Mouse (Mus musculus) forebrain, postnatal 0 days (tissue): ENCODE results near the gene Coq4. TPM values are rescaled to one million over a fixed set of nuclear protein-coding genes. Genes with fewer than 3 reads are reported as not detected.

Experiments used
- ATAC-seq: fragments of 200-750 bp; cut with Nextera tagmentation; 2 replicates; pipeline ENCODE4 v1.8.0; 2017; ENCODE audit warnings: mild to moderate bottlenecking, moderate library complexity
- DNase-seq: peaks from one replicate; pipeline ENCODE4 v3.0.0-alpha.2; 2015
- H3K27ac ChIP-seq: fragments of 300-500 bp; sonication (generic); 2 replicates; pipeline ENCODE4 v1.5.1; 2014; ENCODE audit warnings: low read depth, mild to moderate bottlenecking, antibody characterized with exemption, low read length, moderate library complexity, mixed read lengths
- H3K27me3 ChIP-seq: fragments of 300-500 bp; sonication (generic); 2 replicates; pipeline ENCODE4 v1.6.1; 2014; ENCODE audit warnings: mild to moderate bottlenecking, low read length, mixed read lengths; ENCODE audit not compliant: insufficient read depth
- H3K36me3 ChIP-seq: fragments of 300-500 bp; sonication (generic); 2 replicates; pipeline ENCODE4 v1.6.1; 2014; ENCODE audit warnings: mild to moderate bottlenecking, moderate library complexity; ENCODE audit not compliant: insufficient read depth
- H3K4me1 ChIP-seq: fragments of 300-500 bp; sonication (generic); 2 replicates; pipeline ENCODE4 v1.6.1; 2014; ENCODE audit warnings: antibody characterized with exemption; ENCODE audit not compliant: insufficient read depth
- H3K4me2 ChIP-seq: fragments of 300-500 bp; sonication (generic); 2 replicates; pipeline ENCODE4 v1.6.1; 2014; ENCODE audit warnings: low read depth, mild to moderate bottlenecking, moderate library complexity
- H3K4me3 ChIP-seq: fragments of 300-500 bp; sonication (generic); 2 replicates; pipeline ENCODE4 v1.5.1; 2014; ENCODE audit warnings: low read depth, low read length, mixed read lengths
- H3K9ac ChIP-seq: fragments of 300-500 bp; sonication (generic); 2 replicates; pipeline ENCODE4 v1.6.1; 2014; ENCODE audit warnings: mild to moderate bottlenecking
- H3K9me3 ChIP-seq: fragments of 300-500 bp; sonication (generic); 2 replicates; pipeline ENCODE4 v1.6.1; 2016; ENCODE audit warnings: low read length
- CTCF ChIP-seq: sonication (generic); IDR thresholded peaks from 2 replicates; pipeline ENCODE4 v1.5.1; 2016; ENCODE audit warnings: antibody characterized with exemption, control low read depth, low read depth
- WGBS: fragments of 180-500 bp; shearing (Covaris S2); extraction: QIAGEN DNeasy Blood & Tissue Kit; methylation state at CpG from one replicate; pipeline ENCODE4 v1.1.7; 2014; 5-methylcytosine and 5-hydroxymethylcytosine counted together
- polyA plus RNA-seq: library from polyadenylated mRNA; unstranded; fragments of >200 nt; fragmentation: Nextera tagmentation; extraction: Ambion mirVana; gene quantifications from 2 replicates; pipeline ENCODE4 v1.2.1, GENCODE M21; 2015
- total RNA-seq: library from RNA; depleted of rRNA; stranded (reverse); fragments of >200 nt; gene quantifications from 2 replicates; pipeline ENCODE4 v1.2.3, GENCODE M21; 2014

Coq4 gene
- total and polyA plus RNA-seq, 2 experiments from 2014 or later = 36.7 to 39.7 TPM

DNA sequence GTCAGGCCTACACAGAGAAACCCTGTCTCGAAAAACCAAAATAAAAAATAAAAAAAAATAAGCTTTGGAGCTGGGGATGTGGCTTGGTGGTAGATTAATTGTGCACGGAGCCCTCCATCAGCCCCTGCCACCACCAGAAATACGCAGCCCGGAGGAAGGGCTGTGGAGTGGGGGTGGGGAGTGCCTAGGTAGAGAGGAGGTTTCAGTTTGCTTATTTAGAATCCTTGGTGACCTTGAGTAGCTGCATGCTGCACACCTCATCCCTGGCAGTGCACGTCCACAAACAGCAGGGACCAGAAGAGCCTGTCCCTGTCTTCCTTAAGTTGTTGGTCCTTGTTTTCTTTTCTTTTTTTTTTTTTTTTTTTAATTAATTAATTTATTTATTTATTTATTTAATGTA lies 46.5 kb downstream of the Coq4 start:
- no peak overlapping the region for H3K9ac ChIP-seq
- no peaks in the 10 kb centered on the region for H3K27me3 ChIP-seq
- no peak overlapping the region for H3K4me2 ChIP-seq
- DNase-seq (no peak), ATAC-seq (no peak)
- 93% methylated on average over 5 of the region's 5 CpGs for WGBS
- TF ChIP-seq CTCF = no peak
- no peak overlapping the region for H3K27ac ChIP-seq
- H3K9me3 ChIP-seq = no peaks in the 10 kb centered on the region
- no peak overlapping the region for H3K4me3 ChIP-seq
- peaks cover 24% of the 10 kb centered on the region; the same call in 1 of the 2 replicates for H3K36me3 ChIP-seq
- H3K4me1 ChIP-seq = no peaks in the 10 kb centered on the region

DNA sequence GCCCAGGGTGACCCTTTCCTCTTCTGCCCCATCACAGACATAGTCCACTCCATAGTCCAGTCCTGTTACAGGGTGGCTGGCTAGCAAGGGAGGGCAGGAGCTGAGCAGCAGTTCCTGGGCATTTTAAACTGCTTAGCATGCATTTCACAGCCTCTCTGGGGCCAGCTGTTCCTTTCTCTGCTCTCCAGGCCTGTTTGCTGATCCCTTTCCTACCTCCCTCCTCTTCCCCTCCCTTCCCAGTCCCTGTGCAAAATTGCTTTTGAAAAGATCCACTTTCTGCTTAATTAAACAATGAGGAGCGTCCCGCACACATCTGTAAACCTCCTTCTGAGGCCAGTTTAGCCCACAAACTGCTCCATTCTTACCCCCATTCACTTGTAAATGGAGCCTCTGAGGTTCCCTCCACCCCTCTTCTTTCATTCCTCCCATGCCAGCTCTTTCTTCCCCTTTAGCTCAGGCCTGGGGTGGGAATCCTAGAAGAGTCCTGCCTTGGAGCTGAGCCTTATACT lies 48.2 kb downstream of the Coq4 start:
- WGBS = 5% methylated on average over 2 of the region's 2 CpGs
- no peak for TF ChIP-seq CTCF
- H3K9ac ChIP-seq = no peak overlapping the region
- no peaks in the 10 kb centered on the region for H3K9me3 ChIP-seq
- no peak overlapping the region for H3K4me2 ChIP-seq
- no peaks in the 10 kb centered on the region for H3K27me3 ChIP-seq
- DNase-seq (no peak), ATAC-seq (no peak)
- no peak overlapping the region for H3K4me3 ChIP-seq
- H3K27ac ChIP-seq = no peak overlapping the region
- H3K4me1 ChIP-seq = no peaks in the 10 kb centered on the region
- peaks cover 21% of the 10 kb centered on the region; the same call in 1 of the 2 replicates for H3K36me3 ChIP-seq

DNA sequence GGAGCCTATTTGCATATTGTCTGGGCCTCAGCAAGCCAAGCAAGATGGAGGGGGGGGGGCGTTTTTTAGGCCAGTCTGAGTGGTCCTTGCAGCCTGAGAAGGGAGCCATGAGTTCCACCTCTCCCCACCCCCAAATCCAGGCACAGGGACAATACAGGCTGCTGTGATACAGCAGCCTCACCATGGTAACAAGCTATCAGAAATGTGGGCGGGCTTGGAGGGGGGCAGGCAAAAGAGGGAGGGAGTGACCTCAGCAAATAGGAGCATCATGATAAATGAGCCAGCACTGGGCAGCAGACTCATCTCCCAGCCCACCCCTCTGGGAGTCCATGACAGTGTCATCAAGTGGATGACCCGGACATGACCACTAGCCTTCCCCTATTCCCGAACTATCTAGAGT lies 52.2 kb downstream of the Coq4 start:
- Histone ChIP-seq H3K27me3 (peaks cover 14% of the 10 kb centered on the region), H3K4me2 (no peak overlapping the region), H3K4me3 (no peak overlapping the region), H3K27ac (no peak overlapping the region), H3K9ac (no peak overlapping the region), H3K4me1 (no peaks in the 10 kb centered on the region), H3K9me3 (no peaks in the 10 kb centered on the region), H3K36me3 (peaks cover 38% of the 10 kb centered on the region)
- 38% methylated on average over 4 of the region's 4 CpGs for WGBS
- TF ChIP-seq CTCF = no peak
- no peak for DNase-seq
- ATAC-seq = no peak

DNA sequence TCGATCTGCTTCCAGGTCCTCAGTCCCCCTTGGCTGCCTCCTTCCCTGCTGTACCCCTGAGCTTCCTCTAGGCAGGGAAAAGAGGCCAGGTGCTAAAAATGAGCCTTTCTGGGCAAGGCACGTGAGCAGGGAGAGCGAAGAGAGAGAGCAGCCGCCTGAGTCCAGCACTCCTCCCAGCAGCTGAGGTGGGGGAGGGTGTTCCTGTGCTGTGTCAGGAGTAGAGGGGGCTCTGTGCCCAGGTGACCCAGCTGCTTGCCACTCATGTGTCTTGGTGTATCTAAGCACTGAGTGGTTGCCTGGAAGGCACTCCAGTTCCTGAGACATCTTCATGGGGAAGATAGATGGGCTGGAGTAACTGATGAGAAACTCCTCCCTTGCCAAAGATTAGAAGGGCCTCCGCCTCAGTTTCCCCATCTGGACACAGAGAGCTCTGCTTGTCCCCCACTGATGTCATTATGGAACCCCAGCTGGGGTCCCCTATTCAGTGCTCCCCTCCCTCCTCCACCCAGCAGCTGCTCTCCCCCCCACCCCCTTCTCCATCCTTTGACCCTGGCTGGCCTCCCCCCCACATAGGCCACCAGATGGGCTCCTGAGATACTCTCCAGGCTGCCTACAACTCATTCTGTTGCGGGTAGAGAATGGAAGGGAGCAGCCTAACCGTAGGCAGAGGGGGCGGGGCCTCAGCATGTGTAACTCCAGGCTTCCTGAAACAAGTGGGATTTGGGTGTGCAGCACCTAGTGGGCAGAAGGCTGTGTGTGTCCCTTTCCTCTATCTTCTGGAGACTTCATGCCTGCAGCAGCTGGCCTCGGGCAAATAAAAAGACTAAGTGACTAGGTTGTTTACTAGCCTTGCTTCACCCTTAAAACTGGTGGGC lies 56.2 kb downstream of the Coq4 start:
- Histone ChIP-seq H3K4me2 (no peak overlapping the region), H3K4me1 (no peaks in the 10 kb centered on the region), H3K27ac (no peak overlapping the region), H3K27me3 (peaks cover 30% of the 10 kb centered on the region), H3K4me3 (no peak overlapping the region), H3K36me3 (peaks cover 32% of the 10 kb centered on the region), H3K9ac (no peak overlapping the region), H3K9me3 (no peaks in the 10 kb centered on the region)
- TF ChIP-seq CTCF = no peak
- ATAC-seq (no peak), DNase-seq (no peak)
- 61% methylated on average over 9 of the region's 9 CpGs for WGBS

DNA sequence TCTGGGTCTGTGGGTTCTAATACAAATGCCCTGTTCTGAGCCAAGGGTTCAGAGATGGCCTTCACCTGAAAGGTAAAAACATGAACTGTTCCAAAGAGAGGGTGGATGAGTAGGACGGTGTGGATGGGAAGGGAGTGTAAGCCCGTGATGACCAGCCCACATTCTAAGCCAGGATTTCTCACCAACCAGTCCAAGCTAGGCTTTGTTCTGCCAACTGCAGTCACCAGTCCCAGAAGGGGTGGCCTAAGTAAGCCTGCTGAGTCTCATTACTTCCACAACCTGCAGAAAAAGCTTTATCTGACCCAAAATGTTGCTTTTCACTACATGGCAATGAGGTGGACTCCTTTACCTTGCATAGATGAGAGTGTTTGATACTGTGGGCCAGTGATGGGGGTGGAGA lies 56.8 kb downstream of the Coq4 start:
- no peak overlapping the region for H3K4me3 ChIP-seq
- H3K27ac ChIP-seq = no peak overlapping the region
- no peak overlapping the region for H3K9ac ChIP-seq
- H3K27me3 ChIP-seq = peaks cover 30% of the 10 kb centered on the region
- peaks cover 28% of the 10 kb centered on the region for H3K36me3 ChIP-seq
- H3K4me1 ChIP-seq = no peaks in the 10 kb centered on the region
- ATAC-seq (no peak), DNase-seq (no peak)
- H3K9me3 ChIP-seq = no peaks in the 10 kb centered on the region
- H3K4me2 ChIP-seq = no peak overlapping the region
- TF ChIP-seq CTCF = no peak
- 83% methylated on average over 2 of the region's 2 CpGs for WGBS

DNA sequence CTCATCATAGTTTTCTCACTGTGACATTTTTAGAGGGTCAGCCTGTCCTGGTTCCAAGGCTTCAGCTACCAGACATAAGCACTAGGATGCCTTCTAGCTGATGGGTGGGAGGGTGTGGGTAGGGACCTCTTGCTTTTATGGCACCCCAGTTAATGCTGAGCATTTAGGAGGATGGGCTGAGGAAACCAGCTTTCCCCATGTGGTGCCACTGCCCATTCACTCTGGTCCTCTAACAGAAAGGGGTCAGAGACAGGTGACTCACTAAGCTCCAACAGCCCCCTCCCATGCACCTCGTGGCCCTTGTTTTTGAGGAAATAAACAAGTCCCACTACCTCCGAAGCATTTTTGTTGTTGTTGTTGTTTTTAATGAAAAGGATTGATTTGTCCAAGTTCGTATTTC lies 57.4 kb downstream of the Coq4 start:
- no peak overlapping the region for H3K27ac ChIP-seq
- peaks cover 30% of the 10 kb centered on the region for H3K27me3 ChIP-seq
- H3K9me3 ChIP-seq = no peaks in the 10 kb centered on the region
- H3K4me2 ChIP-seq = no peak overlapping the region
- 21% methylated on average over 3 of the region's 3 CpGs for WGBS
- H3K4me3 ChIP-seq = peak overlapping the region; percentile 7; the same call in 1 of the 2 replicates
- no peak for TF ChIP-seq CTCF
- H3K9ac ChIP-seq = no peak overlapping the region
- H3K36me3 ChIP-seq = peaks cover 28% of the 10 kb centered on the region
- DNase-seq (no peak), ATAC-seq (no peak)
- H3K4me1 ChIP-seq = no peaks in the 10 kb centered on the region

DNA sequence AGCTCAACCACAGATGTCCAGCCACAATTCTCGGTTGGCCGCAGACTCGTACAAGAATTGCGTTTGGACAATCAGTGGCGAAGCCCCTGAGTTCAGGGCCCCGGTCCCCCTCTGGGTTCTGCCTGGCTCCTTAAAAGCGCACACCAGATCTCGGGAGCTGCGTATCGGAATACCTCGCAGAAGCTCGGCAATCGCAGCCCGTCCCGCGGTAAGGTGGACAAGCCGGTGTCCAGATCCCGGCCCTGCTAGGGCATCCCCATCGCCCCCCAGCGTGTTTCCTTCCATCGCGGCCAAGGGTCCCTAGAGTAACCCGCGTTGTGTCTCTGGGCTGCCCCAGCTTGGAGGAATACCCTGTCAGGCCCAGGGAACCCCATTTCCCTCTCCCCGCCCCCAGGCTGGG lies 58.3 kb downstream of the Coq4 start:
- Histone ChIP-seq H3K27me3 (peaks cover 30% of the 10 kb centered on the region), H3K9me3 (no peaks in the 10 kb centered on the region), H3K27ac (no peak overlapping the region), H3K36me3 (peaks cover 28% of the 10 kb centered on the region), H3K4me2 (peak overlapping the region; percentile 49), H3K4me1 (no peaks in the 10 kb centered on the region), H3K9ac (no peak overlapping the region), H3K4me3 (peak overlapping the region; percentile 28)
- TF ChIP-seq CTCF = no peak
- ATAC-seq (peak; percentile 20; the same call in 1 of the 2 replicates), DNase-seq (peak; percentile 41)
- WGBS = 14% methylated on average over 22 of the region's 25 CpGs
